Mouse (Mus musculus) left cerebral cortex, adult 2 months (tissue): ENCODE measurements around the gene Slc37a3. TPM values are rescaled to one million over a fixed set of nuclear protein-coding genes. Genes with fewer than 3 reads are reported as not detected.

Experiments
- DNase-seq, 2 experiments: peaks; one replicate each; pipeline ENCODE4 v3.0.0; 2021 to 2022; ENCODE audit warnings: low spot score in 2 of 2, mixed read lengths in 1 of 2; ENCODE audit errors: extremely low spot score in 1 of 2
- H3K27ac ChIP-seq: fragments of 200-600 bp; 2 replicates; pipeline ENCODE4 v1.8.1; 2022
- H3K4me3 ChIP-seq: fragments of 200-600 bp; 2 replicates; pipeline ENCODE4 v1.8.1; 2022
- CTCF ChIP-seq: fragments of 200-600 bp; IDR thresholded peaks from 2 replicates; pipeline ENCODE4 v1.8.1; 2022; ENCODE audit warnings: antibody characterized with exemption, mild to moderate bottlenecking, moderate library complexity
- intact Hi-C: fragments of 180-260 bp; cut with DNase I; formaldehyde crosslinking; loops from one replicate; pipeline ENCODE4 v1.15.1; 2025
- total RNA-seq, 2 experiments: library from RNA; stranded (reverse); gene quantifications; 2 replicates each; pipeline ENCODE4 v1.2.3; 2021

Gene Slc37a3
- total RNA-seq, 2 experiments from 2014 or later = 68.1 to 73.1 TPM

GRCm38 (mm10) chr6:39311786-39312185, 65.7 kb downstream of the Slc37a3 start:
- no peak for DNase-seq
- intact Hi-C loops = no loop called here
- TF ChIP-seq CTCF = no peak
- no peak overlapping the region for H3K27ac ChIP-seq
- no peak overlapping the region for H3K4me3 ChIP-seq

GRCm38 (mm10) chr6:39304371-39304874, 73.1 kb downstream of the Slc37a3 start:
- Histone ChIP-seq H3K27ac (no peak overlapping the region), H3K4me3 (no peak overlapping the region)
- no peak for TF ChIP-seq CTCF
- DNase-seq = no peak
- intact Hi-C loops = no loop called here

GRCm38 (mm10) chr6:39301484-39301883, 76.0 kb downstream of the Slc37a3 start:
- Histone ChIP-seq H3K27ac (no peak overlapping the region), H3K4me3 (no peak overlapping the region)
- intact Hi-C loops = no loop called here
- no peak for DNase-seq
- TF ChIP-seq CTCF = no peak

- Histone ChIP-seq H3K27ac (no peak overlapping the region), H3K4me3 (no peak overlapping the region)
- intact Hi-C loops = no loop called here
- no peak for TF ChIP-seq CTCF
- DNase-seq = no peak
These were observed 80.4 kb downstream of the Slc37a3 start for GRCm38 (mm10) chr6:39297079-39297478.

- intact Hi-C loops = no loop called here
- no peak overlapping the region for H3K4me3 ChIP-seq
These were observed 81.0 kb downstream of the Slc37a3 start for GRCm38 (mm10) chr6:39296474-39296873.

GRCm38 (mm10) chr6:39295727-39296411, 81.6 kb downstream of the Slc37a3 start:
- DNase-seq = no peak
- no peak for TF ChIP-seq CTCF
- Histone ChIP-seq H3K4me3 (no peak overlapping the region), H3K27ac (no peak overlapping the region)
- intact Hi-C loops = no loop called here

More at GRCm38 (mm10) chr6:39296474-39296873, 81.0 kb downstream of the Slc37a3 start:
- no peak overlapping the region for H3K27ac ChIP-seq
- no peak for TF ChIP-seq CTCF
- DNase-seq = no peak

- intact Hi-C loops = no loop called here
- no peak overlapping the region for H3K27ac ChIP-seq
- H3K4me3 ChIP-seq = no peak overlapping the region
- DNase-seq = no peak
- no peak for TF ChIP-seq CTCF
These were observed 87.8 kb downstream of the Slc37a3 start for GRCm38 (mm10) chr6:39289721-39290120.

- no peak overlapping the region for H3K27ac ChIP-seq
- no peak for DNase-seq
- TF ChIP-seq CTCF = no peak
- H3K4me3 ChIP-seq = no peak overlapping the region
- intact Hi-C loops = no loop called here
These were observed 89.7 kb downstream of the Slc37a3 start for GRCm38 (mm10) chr6:39287782-39288181.

GRCm38 (mm10) chr6:39286732-39287083, 90.8 kb downstream of the Slc37a3 start:
- Histone ChIP-seq H3K27ac (no peak overlapping the region), H3K4me3 (no peak overlapping the region)
- intact Hi-C loops = no loop called here
- no peak for TF ChIP-seq CTCF
- no peak for DNase-seq

GRCm38 (mm10) chr6:39286053-39286731, 91.3 kb downstream of the Slc37a3 start:
- Histone ChIP-seq H3K4me3 (no peak overlapping the region), H3K27ac (no peak overlapping the region)
- no peak for TF ChIP-seq CTCF
- intact Hi-C loops = no loop called here
- no peak for DNase-seq

- intact Hi-C loops = no loop called here
- Histone ChIP-seq H3K27ac (no peak overlapping the region), H3K4me3 (no peak overlapping the region)
- DNase-seq = no peak
- no peak for TF ChIP-seq CTCF
These were observed 92.6 kb downstream of the Slc37a3 start for GRCm38 (mm10) chr6:39284836-39285235.

Other genes with a start within 250 kb of the Slc37a3 start
- 10 to 100 TPM; 39.5 to 51.5 TPM for gene Kdm7a, start 170.9 kb downstream of the Slc37a3 start, total RNA-seq
- gene Rab19, start 3.5 kb upstream of the Slc37a3 start, total RNA-seq = not detected
- 100 to 1,000 TPM; 132 to 136 TPM for gene Mkrn1, start 42.8 kb upstream of the Slc37a3 start, total RNA-seq
- 10 to 100 TPM; 23.2 to 25.3 TPM for gene Dennd2a, start 180.2 kb upstream of the Slc37a3 start, total RNA-seq
- 10 to 100 TPM; 26.6 to 29.1 TPM for gene Adck2, start 196.2 kb upstream of the Slc37a3 start, total RNA-seq
- gene Gm42420, start 208.1 kb upstream of the Slc37a3 start, total RNA-seq = under 1 TPM in 1 of 2 experiments, not detected in 1; 0.79 TPM
- gene Ndufb2, start 214.9 kb upstream of the Slc37a3 start, total RNA-seq = 100 to 1,000 TPM; 162 to 183 TPM